Mouse (Mus musculus): ENCODE data around the gene Wars.

The Wars gene

GRCm38 (mm10) chr12:108826282-108826957 is 67.6 kb downstream of the Wars start:
- no peak for DNase-seq (ENCODE audit: low spot score in 2 of 2)

- DNase-seq (ENCODE audit: low spot score in 2 of 2): no peak
Observed at GRCm38 (mm10) chr12:108825561-108826224, 68.3 kb downstream of the Wars start.

DNA sequence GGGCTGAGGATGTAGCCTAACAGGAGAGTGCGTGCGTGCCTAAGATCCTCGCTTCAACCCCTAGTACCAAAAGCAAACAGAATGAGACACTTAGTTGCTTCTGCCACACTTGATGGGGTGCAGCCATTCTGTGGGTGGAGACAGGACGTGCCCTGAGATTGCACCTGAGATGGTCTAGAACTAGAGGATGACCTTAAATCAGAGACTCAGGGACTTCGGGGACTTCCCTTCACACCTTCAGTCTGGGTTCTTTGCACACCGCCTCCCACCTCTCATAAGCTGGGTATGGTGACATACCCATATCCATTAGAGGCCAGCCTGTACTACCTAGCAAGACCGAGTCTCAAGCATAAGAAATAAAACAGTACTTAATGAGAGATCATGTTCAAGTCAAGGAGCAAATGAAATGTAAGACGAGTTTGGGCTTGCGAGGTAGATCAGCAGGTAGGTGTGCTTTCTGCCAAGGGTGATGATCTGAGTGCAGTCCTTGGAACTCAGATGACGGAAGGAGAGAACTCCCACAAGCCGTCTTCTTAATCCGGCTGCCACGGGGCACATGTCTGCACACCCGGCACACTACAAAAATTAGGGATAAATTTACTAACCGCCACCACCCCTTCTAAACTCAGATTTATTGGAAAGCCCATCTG is 69.6 kb downstream of the Wars start:
- no peak for DNase-seq (ENCODE audit: low spot score in 2 of 2)

DNA sequence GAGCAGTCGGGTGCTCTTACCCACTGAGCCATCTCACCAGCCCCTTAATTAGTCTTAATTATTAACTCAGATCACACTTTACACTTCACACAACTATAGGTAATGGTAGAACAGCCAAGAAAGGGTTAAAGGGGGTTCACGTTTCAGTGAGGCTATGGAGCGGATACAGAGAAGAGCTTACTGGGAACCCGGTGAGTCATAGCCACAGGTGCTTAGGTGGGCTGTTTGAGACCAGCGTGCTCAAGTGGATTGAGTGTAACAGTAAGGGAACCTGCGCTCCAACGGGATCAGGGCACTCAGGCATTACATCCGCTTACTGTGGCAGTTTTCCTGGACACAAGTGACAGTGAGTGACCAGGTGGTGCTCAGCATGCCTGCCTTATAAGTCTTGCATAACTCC is 70.9 kb downstream of the Wars start:
- no peak for DNase-seq (ENCODE audit: low spot score in 2 of 2)

- DNase-seq (ENCODE audit: low spot score in 2 of 2): no peak
Observed at GRCm38 (mm10) chr12:108820461-108820860, 73.5 kb downstream of the Wars start.

DNA sequence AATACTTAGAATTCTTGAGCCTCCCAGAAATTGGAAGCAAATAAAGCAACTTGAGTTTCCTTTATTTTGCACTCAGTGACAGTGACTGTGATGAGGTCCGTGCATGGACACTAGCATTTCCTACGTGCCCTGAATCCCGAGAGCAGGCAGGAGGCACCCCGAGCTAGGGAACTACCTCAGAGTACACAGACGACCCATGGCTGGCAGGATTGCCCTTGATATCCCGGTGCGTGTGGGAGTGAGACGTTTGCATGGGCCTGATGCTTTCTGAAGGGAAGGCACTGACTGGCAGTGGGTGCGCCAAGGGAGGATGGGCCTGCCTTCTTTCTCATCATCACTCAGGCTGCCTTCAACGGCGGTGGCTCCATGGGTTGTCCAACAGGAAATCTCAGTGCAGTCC is 77.4 kb downstream of the Wars start:
- no peak for DNase-seq (ENCODE audit: low spot score in 2 of 2)

GRCm38 (mm10) chr12:108814470-108814869 is 79.5 kb downstream of the Wars start:
- no peak for DNase-seq (ENCODE audit: low spot score in 2 of 2)

DNA sequence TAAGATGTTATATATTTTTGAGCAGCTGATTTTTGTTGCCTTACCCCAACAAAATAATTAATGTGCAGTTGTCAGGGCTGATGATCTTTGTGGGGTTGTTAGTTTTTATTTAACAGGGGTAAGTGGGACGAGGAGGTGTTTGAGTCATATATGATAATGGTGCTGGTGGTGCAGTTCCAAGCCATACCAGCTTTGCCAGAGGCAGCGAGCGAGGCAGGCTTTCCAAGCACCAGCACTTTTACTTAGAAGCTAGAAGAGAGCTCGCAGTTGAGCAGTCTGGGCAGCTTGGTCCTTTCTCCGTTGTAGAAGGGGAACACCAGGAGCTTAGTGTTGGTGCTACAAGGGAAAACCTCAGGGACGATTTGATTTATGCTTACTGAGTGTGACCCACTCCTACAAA is 81.5 kb downstream of the Wars start:
- DNase-seq (ENCODE audit: low spot score in 2 of 2): no peak

- DNase-seq (ENCODE audit: low spot score in 2 of 2): peak in 1 of 2 experiments; percentile 60
Observed at GRCm38 (mm10) chr12:108811133-108811532, 82.8 kb downstream of the Wars start.

DNA sequence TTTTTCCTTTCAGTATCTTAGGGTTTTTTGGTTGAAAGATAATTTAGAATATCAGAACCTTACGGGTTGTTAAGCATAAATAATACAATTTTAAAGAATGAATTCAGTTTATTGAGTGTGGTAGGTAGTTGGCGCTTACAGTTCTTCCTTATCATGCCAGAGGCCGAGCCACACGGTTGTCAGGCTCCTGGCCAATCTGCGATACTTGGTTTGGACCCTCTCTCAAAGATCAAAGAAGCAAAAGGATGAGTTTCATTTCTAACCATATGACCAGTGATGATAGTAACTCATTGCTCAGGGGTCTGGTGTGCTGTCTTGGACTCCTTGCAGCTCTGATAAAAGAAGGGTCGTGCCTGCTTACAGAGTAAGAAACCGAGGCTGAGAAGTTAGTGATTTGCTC is 83.7 kb downstream of the Wars start:
- no peak for DNase-seq (ENCODE audit: low spot score in 2 of 2)

Data from spleen, postnatal 10 days (tissue).